Mouse (Mus musculus): Measurements from ENCODE around the gene Zkscan17. TPM values are rescaled to one million over a fixed set of nuclear protein-coding genes. Genes with fewer than 3 reads are reported as not detected.
"Not testable (repeated sequence)": the region's sequence is repeated elsewhere in the genome, so short reads cannot be mapped to it uniquely, and the experiment has no call there.

Gene Zkscan17
- total RNA-seq (2021), result 10 to 100 TPM; 16.7 to 17.9 TPM
- 11.0 and 14.9 TPM in 2 replicates for polyA plus RNA-seq (2012; rRNA removed)
- long read RNA-seq, full-length matches to known transcripts, result 2 of 9 reads
- long read RNA-seq, partial matches to known transcripts, result 0 of 9 reads
- long read RNA-seq, other reads (novel, unspliced or antisense), result 7 of 9 reads

DNA sequence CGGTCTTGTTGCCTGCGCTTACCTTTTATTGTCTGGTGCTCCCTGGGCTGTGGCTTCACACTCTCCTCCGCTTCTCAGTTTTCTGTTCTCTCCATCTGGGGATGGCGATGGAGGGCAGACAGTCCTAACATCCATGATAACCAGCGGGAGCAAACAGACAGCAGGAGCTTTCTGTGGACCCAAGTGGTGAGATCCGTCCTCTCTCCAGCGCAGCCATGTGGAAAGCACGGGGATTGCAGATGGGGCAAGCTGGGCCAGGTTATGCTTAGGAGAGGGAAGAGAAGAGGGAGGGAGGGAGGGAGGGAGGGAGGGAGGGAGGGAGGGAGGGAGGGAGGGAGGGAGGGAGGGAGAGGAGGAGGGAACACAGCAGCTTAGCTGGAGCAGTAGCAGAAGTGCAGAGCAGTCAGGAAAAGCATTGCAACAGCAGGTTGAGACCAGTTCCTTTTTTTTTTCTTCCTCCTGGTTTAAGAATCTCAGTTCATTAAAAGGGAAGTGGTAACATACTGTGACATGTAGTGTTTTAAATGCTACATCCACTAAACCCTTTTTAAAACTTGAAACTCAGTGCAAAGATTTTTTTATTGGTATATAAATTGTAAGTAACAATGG is at the start of gene Zkscan17:
TSS of gene Zkscan17 (minus strand) at position 280 of the 609 bp plus-strand sequence.
- peak; percentile 30 for DNase-seq

DNA sequence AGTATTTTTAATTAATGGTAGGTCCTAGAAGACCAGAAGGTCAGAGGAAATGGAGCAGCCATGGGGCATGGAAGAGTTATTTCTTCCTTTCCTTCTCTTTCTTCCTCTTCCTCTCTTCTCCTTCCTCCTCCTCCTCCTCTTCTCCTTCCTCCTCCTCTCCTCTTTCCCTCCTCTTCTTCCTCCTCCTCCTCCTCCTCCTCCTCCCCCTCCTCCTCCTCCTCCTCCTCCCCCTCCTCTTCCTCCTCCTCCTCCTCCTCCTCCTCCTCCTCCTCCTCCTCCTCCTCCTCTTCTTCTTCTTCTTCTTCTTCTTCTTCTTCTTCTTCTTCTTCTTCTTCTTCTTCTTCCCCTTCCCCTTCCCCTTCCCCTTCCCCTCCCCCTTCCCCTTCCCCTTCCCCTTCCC is 49.6 kb upstream of the Zkscan17 start, which contains the start of gene Olfr222:
TSS of gene Olfr222 (minus strand) at position 101 of the 400 bp plus-strand sequence.
- DNase-seq, result not testable (repeated sequence)

- DNase-seq, result peak; percentile 10
Measured at GRCm38 (mm10) chr11:59575726-59576125, 49.2 kb upstream of the Zkscan17 start.

GRCm38 (mm10) chr11:59569306-59569705 is 42.8 kb upstream of the Zkscan17 start:
- DNase-seq, result no peak

GRCm38 (mm10) chr11:59562837-59563236 is 36.3 kb upstream of the Zkscan17 start:
- DNase-seq, result no peak

GRCm38 (mm10) chr11:59562336-59562735 is 35.8 kb upstream of the Zkscan17 start:
- no peak for DNase-seq

- no peak for DNase-seq
Measured at GRCm38 (mm10) chr11:59560906-59561305, 34.4 kb upstream of the Zkscan17 start.

GRCm38 (mm10) chr11:59554535-59554934 is 28.0 kb upstream of the Zkscan17 start:
- no peak for DNase-seq

DNA sequence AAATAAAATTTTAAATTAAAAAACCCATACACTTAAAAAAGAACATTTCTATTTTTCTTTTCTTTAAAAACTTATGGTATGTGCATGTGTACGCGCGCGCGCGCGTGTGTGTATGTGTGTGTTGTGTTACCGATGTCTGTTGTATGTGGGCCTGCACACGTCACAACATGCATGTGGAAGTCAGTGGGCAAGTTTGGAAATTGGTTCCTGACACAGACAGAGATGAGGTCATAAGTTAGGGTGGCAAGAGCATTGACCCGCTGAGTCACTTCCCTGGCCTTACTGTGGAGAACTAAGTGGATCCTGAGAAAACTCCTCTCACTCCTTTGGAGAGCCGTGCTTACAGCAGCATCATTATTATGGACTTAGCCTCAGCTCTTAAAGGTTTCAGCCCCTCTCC is 27.6 kb upstream of the Zkscan17 start:
- DNase-seq, result no peak

DNA sequence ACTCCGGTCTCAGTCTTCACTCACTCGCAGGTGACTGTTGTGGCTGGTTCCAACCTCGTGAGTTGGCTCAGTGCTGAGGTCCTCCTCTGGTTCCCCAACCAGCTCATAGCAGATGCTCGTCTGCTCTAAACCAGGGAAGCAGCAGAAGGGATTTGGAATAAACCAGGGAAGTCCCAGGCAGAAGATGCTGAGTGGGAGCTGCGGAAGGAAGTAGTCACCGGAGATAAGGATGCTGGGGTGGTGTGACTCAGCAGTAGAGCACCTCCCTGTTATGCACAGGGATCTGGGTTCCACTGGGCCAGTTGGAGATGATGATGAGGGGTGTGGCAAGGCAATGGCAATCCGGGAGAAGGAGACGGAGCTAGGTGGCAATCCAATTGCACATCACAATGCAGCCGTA is 17.5 kb upstream of the Zkscan17 start:
- no peak for DNase-seq

- DNase-seq, result no peak
Measured at GRCm38 (mm10) chr11:59543376-59543775, 16.8 kb upstream of the Zkscan17 start.

DNA sequence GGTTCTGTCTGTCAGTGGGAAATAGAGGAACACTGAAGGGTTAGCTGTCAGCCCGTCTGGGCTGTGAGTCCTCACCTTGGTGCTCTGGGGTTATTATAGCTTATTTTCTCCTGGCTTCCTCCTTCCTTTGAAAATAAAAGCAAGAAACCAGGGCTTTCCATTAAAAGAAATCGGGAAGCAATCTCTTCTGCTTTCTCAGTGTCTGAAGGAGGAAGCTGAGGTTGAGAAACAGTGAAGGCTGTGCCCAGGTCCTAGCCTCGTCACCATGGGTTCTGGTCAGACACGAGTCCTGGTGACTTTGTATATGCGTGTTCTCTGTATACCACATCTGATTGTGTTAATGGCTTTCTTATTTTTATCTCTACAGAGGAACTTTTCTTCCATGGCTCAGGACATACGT is 15.9 kb upstream of the Zkscan17 start:
- DNase-seq, result no peak

GRCm38 (mm10) chr11:59541324-59541723 is 14.8 kb upstream of the Zkscan17 start, which contains the start of gene Nlrp3:
Nlrp3 (plus strand) TSS chr11:59541568.
- no peak for DNase-seq

DNA sequence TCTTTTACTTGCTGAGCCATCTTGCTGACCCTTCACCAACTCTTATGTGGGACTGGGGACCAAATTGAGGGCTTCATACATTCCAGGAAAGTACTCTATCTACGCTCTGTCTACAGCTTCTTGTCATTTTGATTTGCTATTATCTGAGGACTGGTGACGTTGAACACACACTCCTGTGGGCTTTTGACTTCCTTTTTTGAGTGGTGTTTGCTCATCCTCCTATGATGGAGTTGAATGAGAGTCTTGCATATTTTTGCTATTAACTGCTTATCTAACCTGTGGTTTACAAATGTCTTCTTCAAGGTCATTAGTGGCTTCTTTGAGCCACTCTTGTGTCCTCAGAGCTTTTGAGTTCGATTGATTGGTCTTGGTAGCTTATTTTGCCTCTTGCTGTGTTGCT is 13.6 kb upstream of the Zkscan17 start:
- DNase-seq, result no peak

GRCm38 (mm10) chr11:59538387-59538786 is 11.8 kb upstream of the Zkscan17 start:
- peak; percentile 63 for DNase-seq

GRCm38 (mm10) chr11:59537218-59538130 is 10.9 kb upstream of the Zkscan17 start:
- no peak for DNase-seq

DNA sequence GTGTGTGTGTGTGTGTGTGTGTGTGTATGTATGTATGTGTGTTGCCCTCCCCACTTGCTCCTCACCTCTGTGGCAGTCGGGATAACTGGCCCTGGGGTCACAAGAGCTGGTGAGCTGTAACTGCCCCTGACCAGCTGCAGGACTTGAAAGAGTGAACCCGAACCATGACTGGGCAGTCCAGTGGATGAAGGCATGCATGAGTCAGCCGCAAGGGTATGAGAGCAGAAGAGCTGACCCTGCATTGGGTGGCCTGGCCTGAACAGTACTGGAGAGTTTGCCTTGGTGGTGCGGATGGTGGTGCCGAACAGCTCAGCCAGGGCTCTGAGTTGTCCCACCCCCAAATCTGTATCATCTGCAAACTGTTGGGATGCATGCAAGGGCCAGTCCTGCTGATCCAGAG is 5.0 kb upstream of the Zkscan17 start:
- no peak for DNase-seq

DNA sequence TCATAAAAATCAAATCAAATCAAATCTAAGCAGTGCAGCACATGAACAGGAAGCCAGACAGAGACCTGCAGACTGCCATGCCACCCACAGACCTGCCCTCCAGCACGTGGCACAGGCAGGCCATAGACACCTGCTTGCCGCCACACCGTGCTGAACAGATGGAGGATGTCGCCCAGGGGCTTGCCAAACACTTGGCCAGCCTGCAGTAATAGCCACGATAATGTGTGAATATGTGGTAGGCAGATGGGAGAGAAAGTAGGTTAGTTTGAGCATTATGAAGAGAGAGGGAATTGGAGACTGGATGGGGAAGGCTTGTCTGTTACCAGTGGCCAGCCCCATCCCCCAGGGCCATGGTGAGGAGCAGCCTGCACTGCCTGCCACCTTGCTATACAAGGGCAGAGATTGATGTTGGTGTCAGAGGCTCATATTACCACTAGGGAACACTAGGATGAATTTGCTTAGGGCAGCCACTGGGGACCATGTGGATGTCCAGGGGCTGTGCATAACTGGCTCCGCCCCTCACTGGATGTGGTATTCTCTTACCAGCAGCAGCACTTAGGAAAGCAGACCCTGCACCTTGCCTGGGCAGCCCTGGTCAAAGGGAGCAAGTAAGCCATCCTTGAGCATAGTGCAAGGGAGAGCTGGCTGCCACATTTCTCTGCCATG is 4.5 kb upstream of the Zkscan17 start:
- DNase-seq, result no peak

DNA sequence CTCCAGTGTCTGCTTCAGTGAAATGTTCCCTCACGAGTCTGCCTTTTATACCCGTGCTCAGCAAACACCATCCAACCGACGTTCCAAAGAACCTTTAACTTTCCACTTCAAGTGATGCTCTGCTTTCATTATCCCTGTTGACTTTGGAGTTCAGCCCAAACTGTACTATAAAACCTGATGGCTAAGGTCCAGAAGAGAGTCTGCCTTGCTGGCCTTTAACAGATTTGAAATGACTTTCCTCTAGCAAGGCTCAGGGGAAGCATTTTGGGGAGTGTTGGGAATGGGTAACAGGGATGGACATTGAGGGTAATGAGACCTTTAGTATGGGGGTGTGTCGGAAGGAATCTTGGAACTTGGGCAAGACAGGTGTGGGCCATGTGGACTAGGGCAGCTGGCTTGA is 3.7 kb upstream of the Zkscan17 start:
- no peak for DNase-seq

DNA sequence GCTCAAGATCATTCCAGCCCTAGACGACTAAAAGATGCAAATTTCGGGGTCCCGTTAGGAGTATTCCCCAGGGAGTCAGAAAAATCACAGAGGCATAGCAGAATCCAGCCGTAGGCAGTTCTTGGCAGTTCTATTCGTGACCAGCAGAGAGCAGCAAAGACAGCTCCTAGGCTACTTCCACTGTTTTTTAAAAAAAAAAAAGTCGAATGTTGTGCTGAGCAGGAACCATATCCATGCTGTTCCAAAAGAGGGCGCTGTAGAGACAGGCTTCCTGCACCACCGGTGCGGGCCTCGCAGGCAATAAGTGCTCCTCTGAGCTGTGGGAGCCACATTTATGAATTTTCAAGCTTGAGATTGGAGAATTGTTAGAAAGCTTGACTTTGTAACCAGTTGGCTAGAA is 1.3 kb downstream of the Zkscan17 start:
- DNase-seq, result peak; percentile 72

- no peak for DNase-seq
Measured at GRCm38 (mm10) chr11:59524150-59524549, 2.4 kb downstream of the Zkscan17 start.

GRCm38 (mm10) chr11:59519741-59520495 is 6.6 kb downstream of the Zkscan17 start:
- DNase-seq, result no peak
